Mouse (Mus musculus): ENCODE measurements around the gene Slc22a3. TPM values are rescaled to one million over a fixed set of nuclear protein-coding genes. Genes with fewer than 3 reads are reported as not detected.

Gene Slc22a3
- polyA plus RNA-seq (2012; rRNA removed): 0.80 and 0.84 TPM in 2 replicates

GRCm38 (mm10) chr17:12507654-12508204 is at the start of gene Slc22a3:
Gene Slc22a3, minus strand, starts transcription at chr17:12507704.

GRCm38 (mm10) chr17:12377981-12378705 is 129.4 kb downstream of the Slc22a3 start, which contains the start of gene Plg:
Gene Plg, plus strand, starts transcription at chr17:12378608.

Other genes with a start within 250 kb of the Slc22a3 start
- gene Map3k4, start 188.9 kb downstream of the Slc22a3 start, polyA plus RNA-seq (2012; rRNA removed): 4.9 and 5.1 TPM in 2 replicates
- 192 and 205 TPM in 2 replicates for gene Plg, start 129.1 kb downstream of the Slc22a3 start, polyA plus RNA-seq (2012; rRNA removed)
- gene Slc22a2, start 76.4 kb upstream of the Slc22a3 start, polyA plus RNA-seq (2012; rRNA removed): 0.01 and 0.02 TPM in 2 replicates
- 0.01 and 0.08 TPM in 2 replicates for gene Slc22a1, start 168.1 kb upstream of the Slc22a3 start, polyA plus RNA-seq (2012; rRNA removed)

Measured in liver, embryonic 14 days (tissue).